Mouse (Mus musculus): ENCODE results near the gene Mfsd12. TPM values are rescaled to one million over a fixed set of nuclear protein-coding genes. Genes with fewer than 3 reads are reported as not detected.

The Mfsd12 gene
- polyA plus RNA-seq, 1 experiment from 2014 or later = 13.7 TPM

- peak within 1 kb of the TSS; percentile 83 for H3K9ac ChIP-seq (ENCODE audit: low read length)
- H3K9me3 ChIP-seq (ENCODE audit: control insufficient read depth, low read length) = no peaks in the 10 kb centered on the region
- peak; percentile 95 for ATAC-seq (ENCODE audit: low read depth)
Measured at GRCm38 (mm10) chr10:81383802-81384604, 26.7 kb downstream of the Mfsd12 start, which contains the start of the genes Dohh and Gm48551. Gene Dohh, plus strand, starts transcription at chr10:81384428. Gene Gm48551, plus strand, starts transcription at chr10:81384466.

GRCm38 (mm10) chr10:81384605-81384982 lies 27.3 kb downstream of the Mfsd12 start:
- peak overlapping the region; percentile 67 for H3K27ac ChIP-seq (ENCODE audit: low read length)
- peaks cover 26% of the 10 kb centered on the region for H3K36me3 ChIP-seq (ENCODE audit: control insufficient read depth, insufficient read depth, low read length)
- no peaks in the 10 kb centered on the region for H3K27me3 ChIP-seq (ENCODE audit: control insufficient read depth, insufficient read depth, low read depth, low read length)
- H3K4me2 ChIP-seq (ENCODE audit: low read depth, low read length) = peak overlapping the region; percentile 81
- H3K4me3 ChIP-seq (ENCODE audit: low read length) = peak overlapping the region; percentile 78
- peaks cover 20% of the 10 kb centered on the region for H3K4me1 ChIP-seq (replicated peaks; ENCODE audit: control insufficient read depth, insufficient read depth, low read length)
- WGBS = under 1% methylated on average over 19 of the region's 19 CpGs
- H3K9ac ChIP-seq (ENCODE audit: low read length) = peak overlapping the region; percentile 83
- H3K9me3 ChIP-seq (ENCODE audit: control insufficient read depth, low read length) = no peaks in the 10 kb centered on the region
- ATAC-seq (ENCODE audit: low read depth) = peak; percentile 26; the same call in 1 of the 2 replicates

More at GRCm38 (mm10) chr10:81383802-81384604, 26.7 kb downstream of the Mfsd12 start, which contains the start of the genes Dohh and Gm48551:
- Histone ChIP-seq H3K27ac (ENCODE audit: low read length) (peak within 1 kb of the TSS; percentile 67), H3K4me2 (ENCODE audit: low read depth, low read length) (peak within 1 kb of the TSS; percentile 81), H3K4me1 (replicated peaks; ENCODE audit: control insufficient read depth, insufficient read depth, low read length) (peaks cover 21% of the 10 kb centered on the region), H3K4me3 (ENCODE audit: low read length) (peak within 1 kb of the TSS; percentile 78), H3K27me3 (ENCODE audit: control insufficient read depth, insufficient read depth, low read depth, low read length) (no peaks in the 10 kb centered on the region), H3K36me3 (ENCODE audit: control insufficient read depth, insufficient read depth, low read length) (peaks cover 26% of the 10 kb centered on the region)
- 2% methylated on average over 50 of the region's 54 CpGs for WGBS

DNA sequence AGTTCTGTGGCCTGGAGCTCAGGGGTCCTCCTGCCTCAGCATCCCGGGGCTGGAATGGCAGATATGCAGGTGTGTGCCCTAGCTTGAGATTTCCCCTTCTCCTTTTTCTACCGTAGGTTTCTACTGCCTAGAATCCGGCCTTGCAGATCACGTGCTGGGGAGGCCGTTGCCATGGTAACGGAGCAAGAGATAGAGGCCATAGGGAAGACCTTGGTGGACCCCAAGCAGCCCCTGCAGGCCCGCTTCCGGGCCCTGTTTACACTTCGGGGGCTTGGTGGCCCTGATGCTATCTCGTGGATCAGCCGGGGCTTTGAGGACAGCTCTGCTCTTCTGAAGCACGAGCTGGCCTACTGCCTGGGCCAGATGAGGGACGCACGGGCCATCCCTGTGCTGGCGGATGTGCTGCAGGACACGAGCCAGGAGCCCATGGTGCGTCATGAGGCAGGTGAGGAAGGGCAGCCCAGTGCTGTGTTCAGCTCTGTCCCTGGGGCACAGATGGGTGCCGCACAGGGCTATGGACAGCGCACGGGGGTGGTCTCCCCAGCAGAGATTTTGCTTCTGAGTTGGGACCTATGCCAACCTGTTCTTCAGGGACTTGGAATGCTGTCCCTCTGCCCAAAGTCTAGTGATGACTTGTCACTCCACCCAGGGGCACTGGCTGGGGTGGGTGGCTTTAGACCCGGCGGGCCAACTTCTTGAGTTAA lies 28.5 kb downstream of the Mfsd12 start:
- Histone ChIP-seq H3K4me3 (ENCODE audit: low read length) (no peak overlapping the region), H3K27ac (ENCODE audit: low read length) (no peak overlapping the region), H3K9ac (ENCODE audit: low read length) (no peak overlapping the region), H3K27me3 (ENCODE audit: control insufficient read depth, insufficient read depth, low read depth, low read length) (no peaks in the 10 kb centered on the region), H3K36me3 (ENCODE audit: control insufficient read depth, insufficient read depth, low read length) (peaks cover 26% of the 10 kb centered on the region), H3K9me3 (ENCODE audit: control insufficient read depth, low read length) (no peaks in the 10 kb centered on the region), H3K4me2 (ENCODE audit: low read depth, low read length) (peak overlapping the region; percentile 81; the same call in 1 of the 2 replicates), H3K4me1 (replicated peaks; ENCODE audit: control insufficient read depth, insufficient read depth, low read length) (peaks cover 25% of the 10 kb centered on the region)
- 62% methylated on average over 22 of the region's 22 CpGs for WGBS
- no peak for ATAC-seq (ENCODE audit: low read depth)

GRCm38 (mm10) chr10:81387716-81388115 lies 30.4 kb downstream of the Mfsd12 start:
- Histone ChIP-seq H3K4me1 (replicated peaks; ENCODE audit: control insufficient read depth, insufficient read depth, low read length) (peaks cover 22% of the 10 kb centered on the region), H3K27ac (ENCODE audit: low read length) (no peak overlapping the region), H3K9me3 (ENCODE audit: control insufficient read depth, low read length) (no peaks in the 10 kb centered on the region), H3K27me3 (ENCODE audit: control insufficient read depth, insufficient read depth, low read depth, low read length) (no peaks in the 10 kb centered on the region), H3K36me3 (ENCODE audit: control insufficient read depth, insufficient read depth, low read length) (peaks cover 26% of the 10 kb centered on the region), H3K9ac (ENCODE audit: low read length) (no peak overlapping the region), H3K4me3 (ENCODE audit: low read length) (no peak overlapping the region), H3K4me2 (ENCODE audit: low read depth, low read length) (no peak overlapping the region)
- WGBS = 91% methylated on average over 20 of the region's 20 CpGs
- no peak for ATAC-seq (ENCODE audit: low read depth)

GRCm38 (mm10) chr10:81388505-81389055 lies 31.3 kb downstream of the Mfsd12 start, which contains the start of gene Gm48552:
Gene Gm48552, plus strand, starts transcription at chr10:81389005.
- H3K27me3 ChIP-seq (ENCODE audit: control insufficient read depth, insufficient read depth, low read depth, low read length) = no peaks in the 10 kb centered on the region
- H3K36me3 ChIP-seq (ENCODE audit: control insufficient read depth, insufficient read depth, low read length) = peaks cover 26% of the 10 kb centered on the region
- peak within 1 kb of the TSS; percentile 28; the same call in 1 of the 2 replicates for H3K27ac ChIP-seq (ENCODE audit: low read length)
- no peak within 1 kb of the TSS for H3K4me3 ChIP-seq (ENCODE audit: low read length)
- WGBS = 43% methylated on average over 5 of the region's 5 CpGs
- H3K4me2 ChIP-seq (ENCODE audit: low read depth, low read length) = no peak within 1 kb of the TSS
- 0 out of 2 replicates have a peak within 1 kb of the TSS, but pooled peaks have one; percentile 26 for H3K9ac ChIP-seq (ENCODE audit: low read length)
- H3K9me3 ChIP-seq (ENCODE audit: control insufficient read depth, low read length) = no peaks in the 10 kb centered on the region
- peaks cover 29% of the 10 kb centered on the region for H3K4me1 ChIP-seq (replicated peaks; ENCODE audit: control insufficient read depth, insufficient read depth, low read length)
- ATAC-seq (ENCODE audit: low read depth) = no peak

DNA sequence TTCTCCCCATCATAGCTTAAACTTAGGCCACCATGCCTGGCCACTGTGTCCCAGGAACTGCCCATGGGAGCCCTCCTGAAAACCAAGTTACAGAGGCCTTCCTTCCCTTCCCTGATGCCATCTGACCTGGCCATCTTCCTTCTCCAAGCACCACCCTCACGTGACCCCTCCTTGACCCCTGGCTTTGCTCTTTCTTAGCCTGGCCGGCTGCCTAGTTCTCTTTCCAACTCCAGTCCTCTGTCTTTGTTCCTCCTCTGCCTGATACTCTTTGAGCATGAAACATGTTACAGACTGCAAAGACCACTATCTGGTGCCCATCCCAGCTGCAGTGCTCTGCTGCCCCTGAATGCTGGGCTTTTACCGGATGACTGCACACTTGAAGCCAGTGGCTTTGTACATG lies 32.1 kb downstream of the Mfsd12 start:
- H3K4me1 ChIP-seq (replicated peaks; ENCODE audit: control insufficient read depth, insufficient read depth, low read length) = peaks cover 33% of the 10 kb centered on the region
- 0 out of 2 replicates have a peak overlapping the region, but pooled peaks have one; percentile 26 for H3K9ac ChIP-seq (ENCODE audit: low read length)
- no peaks in the 10 kb centered on the region for H3K9me3 ChIP-seq (ENCODE audit: control insufficient read depth, low read length)
- peak overlapping the region; percentile 28; the same call in 1 of the 2 replicates for H3K27ac ChIP-seq (ENCODE audit: low read length)
- no peak for ATAC-seq (ENCODE audit: low read depth)
- no peaks in the 10 kb centered on the region for H3K27me3 ChIP-seq (ENCODE audit: control insufficient read depth, insufficient read depth, low read depth, low read length)
- H3K4me3 ChIP-seq (ENCODE audit: low read length) = no peak overlapping the region
- WGBS = 45% methylated on average over 3 of the region's 3 CpGs
- no peak overlapping the region for H3K4me2 ChIP-seq (ENCODE audit: low read depth, low read length)
- H3K36me3 ChIP-seq (ENCODE audit: control insufficient read depth, insufficient read depth, low read length) = peaks cover 26% of the 10 kb centered on the region

GRCm38 (mm10) chr10:81389801-81390677 lies 32.7 kb downstream of the Mfsd12 start:
- Histone ChIP-seq H3K4me2 (ENCODE audit: low read depth, low read length) (no peak overlapping the region), H3K36me3 (ENCODE audit: control insufficient read depth, insufficient read depth, low read length) (peaks cover 26% of the 10 kb centered on the region), H3K27me3 (ENCODE audit: control insufficient read depth, insufficient read depth, low read depth, low read length) (no peaks in the 10 kb centered on the region), H3K4me1 (replicated peaks; ENCODE audit: control insufficient read depth, insufficient read depth, low read length) (peaks cover 31% of the 10 kb centered on the region), H3K9ac (ENCODE audit: low read length) (0 out of 2 replicates have a peak overlapping the region, but pooled peaks have one; percentile 26), H3K9me3 (ENCODE audit: control insufficient read depth, low read length) (no peaks in the 10 kb centered on the region), H3K27ac (ENCODE audit: low read length) (peak overlapping the region; percentile 28; the same call in 1 of the 2 replicates), H3K4me3 (ENCODE audit: low read length) (no peak overlapping the region)
- 59% methylated on average over 23 of the region's 23 CpGs for WGBS
- peak; percentile 63 for ATAC-seq (ENCODE audit: low read depth)

GRCm38 (mm10) chr10:81390678-81390965 lies 33.3 kb downstream of the Mfsd12 start:
- Histone ChIP-seq H3K4me2 (ENCODE audit: low read depth, low read length) (no peak overlapping the region), H3K36me3 (ENCODE audit: control insufficient read depth, insufficient read depth, low read length) (peaks cover 26% of the 10 kb centered on the region), H3K27ac (ENCODE audit: low read length) (no peak overlapping the region), H3K9me3 (ENCODE audit: control insufficient read depth, low read length) (no peaks in the 10 kb centered on the region), H3K4me1 (replicated peaks; ENCODE audit: control insufficient read depth, insufficient read depth, low read length) (peaks cover 25% of the 10 kb centered on the region), H3K27me3 (ENCODE audit: control insufficient read depth, insufficient read depth, low read depth, low read length) (no peaks in the 10 kb centered on the region), H3K9ac (ENCODE audit: low read length) (no peak overlapping the region), H3K4me3 (ENCODE audit: low read length) (no peak overlapping the region)
- no peak for ATAC-seq (ENCODE audit: low read depth)
- 86% methylated on average over 13 of the region's 13 CpGs for WGBS
